Mouse (Mus musculus) lung, adult 2 months (tissue): Measurements from ENCODE around the gene Ppp1r16b.
A peak's percentile ranks its signal among the peaks of the same experiment; 100 is the strongest.

Experiments used
- CTCF ChIP-seq: fragments of 200-500 bp; IDR thresholded peaks from 2 replicates; pipeline ENCODE4 v1.5.1; 2011; ENCODE audit warnings: mild to moderate bottlenecking, low read length, control low read depth; ENCODE audit not compliant: insufficient read depth
- POLR2A ChIP-seq: fragments of 200-500 bp; IDR thresholded peaks from 2 replicates; pipeline ENCODE4 v1.6.1; 2011; ENCODE audit warnings: low read depth, mild to moderate bottlenecking, control low read depth, low read length, borderline replicate concordance; ENCODE audit errors: extremely low read depth

GRCm38 (mm10) chr2:158794494-158795004 lies 129.4 kb downstream of the Ppp1r16b start, which contains the start of gene Dhx35:
- no peak for TF ChIP-seq CTCF
- TF ChIP-seq POLR2A: peak; percentile 75; the same call in 1 of the 2 replicates
